Mouse (Mus musculus) heart, adult 2 months (tissue): Measurements from ENCODE around the gene Gper1.

Experiments used
- CTCF ChIP-seq: fragments of 200-600 bp; IDR thresholded peaks from 2 replicates; pipeline ENCODE4 v1.8.1; 2022; ENCODE audit warnings: antibody characterized with exemption, mild to moderate bottlenecking, moderate library complexity
- EP300 ChIP-seq: fragments of 200-500 bp; IDR thresholded peaks from 2 replicates; pipeline ENCODE4 v1.6.1; 2011; ENCODE audit warnings: low read depth, low read length, control low read depth; ENCODE audit not compliant: insufficient read depth
- POLR2A ChIP-seq: fragments of 200-500 bp; IDR thresholded peaks from 2 replicates; pipeline ENCODE4 v1.6.1; 2011; ENCODE audit warnings: mild to moderate bottlenecking, low read depth, low read length, control low read depth; ENCODE audit not compliant: insufficient read depth

DNA sequence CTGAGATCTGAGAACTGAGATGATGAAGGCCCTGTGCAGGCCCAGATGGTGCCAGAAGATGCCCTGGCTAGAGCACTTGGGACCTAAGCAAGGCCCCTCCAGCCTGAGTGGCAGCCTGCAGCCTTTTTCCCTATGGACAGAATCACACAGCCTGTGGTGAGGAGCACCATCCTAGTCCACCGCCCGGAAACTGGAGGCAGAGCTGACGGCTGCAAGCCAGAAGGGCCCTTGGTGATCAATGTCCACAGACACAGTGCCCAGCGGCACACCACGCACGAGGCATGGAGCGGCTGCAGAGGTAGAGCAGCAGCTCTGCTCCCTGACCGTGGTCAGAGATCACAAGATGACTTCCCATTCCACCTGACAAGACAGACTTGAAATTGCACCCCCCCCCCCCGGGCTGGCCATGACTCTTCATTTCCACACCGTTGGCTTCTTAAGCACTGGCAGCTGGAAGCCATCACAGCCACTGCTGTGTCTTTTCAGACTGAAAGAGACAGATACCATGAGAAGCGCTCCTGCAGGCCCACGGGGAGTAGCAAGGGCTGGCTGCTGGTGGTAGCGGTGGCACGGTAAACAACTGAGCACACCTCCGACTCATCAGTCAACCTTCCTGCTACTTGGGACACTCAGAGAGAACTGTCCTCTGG is 11.2 kb upstream of the Gper1 start:
- TF ChIP-seq CTCF, result no peak
- TF ChIP-seq POLR2A, result no peak
- no peak for TF ChIP-seq EP300
